Mouse (Mus musculus) c-Kit-positive CD71-positive TER-119-positive erythroid progenitor cells, embryonic 14.5 days (primary cell): ENCODE results near the gene Morn1.
A peak's percentile ranks its signal among the peaks of the same experiment; 100 is the strongest.
"Not testable (repeated sequence)": the region's sequence is repeated elsewhere in the genome, so short reads cannot be mapped to it uniquely, and the experiment has no call there.

Source experiments
- DNase-seq: peaks from one replicate; pipeline ENCODE4 v3.0.0-alpha.2; 2013; ENCODE audit warnings: low spot score

Morn1 gene

DNA sequence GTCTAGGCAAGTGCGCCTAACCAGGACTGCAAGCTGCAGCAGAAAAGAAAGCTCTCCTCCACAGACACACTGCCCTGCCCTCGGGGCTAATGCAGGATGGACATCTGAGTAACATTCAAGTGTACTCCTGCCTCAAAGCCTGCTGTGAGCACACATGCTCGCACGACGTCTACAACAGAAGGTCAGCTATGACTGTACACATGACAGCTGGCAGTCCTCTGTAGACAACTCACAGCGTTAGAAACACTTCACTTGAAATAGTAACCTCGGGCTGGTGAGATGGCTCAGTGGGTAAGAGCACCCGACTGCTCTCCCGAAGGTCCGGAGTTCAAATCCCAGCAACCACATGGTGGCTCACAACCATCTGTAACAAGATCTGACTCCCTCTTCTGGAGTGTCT lies 7.6 kb upstream of the Morn1 start:
- DNase-seq: not testable (repeated sequence)

DNA sequence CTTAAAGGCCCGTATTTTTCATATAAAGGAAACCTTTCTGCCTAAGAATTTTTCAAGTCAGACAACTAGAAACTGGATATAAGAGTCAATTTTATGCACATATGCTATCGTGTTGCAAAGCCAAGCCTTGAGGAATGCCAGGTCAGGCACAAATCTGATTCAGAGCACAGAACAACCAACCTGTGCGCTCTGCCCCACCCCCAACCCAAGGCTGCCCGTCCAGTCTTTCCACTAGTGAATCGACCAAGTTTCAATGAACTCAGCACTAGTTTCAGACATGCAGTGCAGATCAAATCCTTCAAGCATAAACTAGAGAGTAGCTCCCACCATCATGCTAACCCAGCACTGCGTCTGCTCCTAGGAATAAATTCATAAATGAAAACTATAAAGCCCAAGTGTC lies 6.7 kb upstream of the Morn1 start:
- no peak for DNase-seq

DNA sequence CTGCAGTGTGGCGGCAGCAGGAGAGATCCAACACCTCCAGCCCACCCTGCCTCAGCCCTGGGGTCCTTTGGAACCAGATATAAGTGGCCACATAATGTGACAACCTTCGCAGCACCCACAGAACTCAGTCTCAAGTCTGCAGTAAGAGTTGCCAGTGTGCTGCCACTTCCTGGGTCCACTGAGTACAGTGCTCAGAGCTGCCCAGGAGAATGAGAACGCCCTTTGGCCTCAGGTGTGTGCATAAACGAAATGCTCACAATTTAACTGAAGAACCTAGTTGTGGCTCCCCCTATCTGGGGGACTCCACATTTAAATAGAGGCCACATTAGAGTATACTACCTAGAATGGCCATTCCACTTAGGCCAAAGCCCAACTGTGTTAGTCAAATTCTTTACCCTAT lies 2.8 kb upstream of the Morn1 start:
- no peak for DNase-seq

DNA sequence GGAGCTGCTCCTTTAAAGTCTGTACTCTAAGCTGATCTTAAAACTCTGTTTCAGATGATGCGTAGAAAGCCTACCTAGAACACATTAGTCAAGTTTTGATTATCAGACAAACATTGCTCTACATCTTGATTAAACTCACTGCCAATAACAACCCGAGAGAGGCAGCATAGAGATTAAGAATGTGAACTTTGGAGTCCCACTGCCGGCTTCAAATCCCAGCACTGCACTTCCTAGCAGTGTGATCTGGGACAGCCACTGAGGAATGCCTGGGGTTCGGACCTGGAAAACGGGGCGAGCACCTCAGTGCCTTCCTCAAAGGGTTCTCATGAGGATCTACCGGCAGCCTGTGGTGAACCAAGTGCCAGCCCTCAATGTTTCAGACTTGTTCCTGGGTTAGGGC lies 2.0 kb upstream of the Morn1 start:
- DNase-seq: no peak

DNA sequence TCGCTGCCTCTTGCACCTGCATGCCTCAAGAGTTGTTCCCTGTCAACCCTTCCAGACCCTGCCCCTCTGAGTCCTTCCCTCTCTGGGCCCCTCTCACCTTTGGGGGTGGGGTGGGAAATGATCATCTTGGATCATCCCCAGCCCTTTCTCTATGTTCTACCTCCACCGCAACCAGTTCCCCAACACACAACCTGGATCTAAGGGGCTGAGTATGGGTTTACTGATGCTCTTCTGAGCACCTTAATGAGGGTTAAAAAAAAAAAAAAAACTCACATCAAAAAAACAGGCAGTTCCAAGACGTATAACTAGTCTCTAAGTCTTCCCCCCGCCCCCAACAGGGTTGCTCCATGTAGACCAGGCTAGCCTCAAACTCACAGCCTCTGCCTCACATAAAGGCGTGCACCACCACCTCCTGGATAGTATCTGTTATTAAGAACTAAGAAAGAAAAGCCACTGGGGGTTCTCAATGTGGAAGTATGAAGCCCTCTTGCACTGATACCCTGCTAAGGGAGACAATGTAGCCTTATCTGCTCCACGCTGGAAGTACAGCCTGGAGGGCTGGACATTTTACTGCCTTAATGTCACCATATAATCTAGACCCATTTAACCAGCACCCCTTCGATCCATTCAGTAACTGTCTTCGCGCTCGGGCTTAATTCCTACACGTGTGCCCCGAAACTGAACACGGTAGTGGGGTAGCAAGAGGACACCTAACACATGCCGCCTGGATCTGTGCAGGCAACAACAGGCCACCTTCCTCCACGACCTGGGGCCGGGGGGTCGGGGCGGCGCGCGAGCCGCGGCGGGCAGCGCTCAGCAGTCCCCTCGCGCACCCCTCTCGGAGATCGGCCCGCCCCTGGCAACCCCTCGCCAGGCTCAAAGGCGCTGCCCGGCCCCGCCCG lies 920 bp upstream of the Morn1 start:
- peak; percentile 23 for DNase-seq

DNA sequence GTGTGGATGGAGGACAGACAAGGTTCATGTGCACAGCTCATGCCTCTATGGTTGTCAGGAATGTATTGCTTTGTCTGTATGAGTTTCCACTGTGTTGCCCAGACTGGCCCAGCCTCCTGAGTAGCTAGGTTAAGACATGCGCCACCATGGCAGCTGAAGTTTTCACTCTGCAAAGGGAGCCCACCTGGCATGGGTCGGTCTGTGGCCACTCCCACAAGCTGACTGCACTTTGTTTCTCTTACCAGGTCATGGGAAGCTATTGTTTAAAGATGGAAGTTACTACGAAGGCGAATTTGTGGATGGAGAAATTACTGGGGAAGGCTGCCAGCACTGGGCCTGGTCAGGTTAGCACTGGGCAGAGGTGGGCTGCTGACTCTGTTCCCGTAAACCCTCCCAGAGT lies 2.9 kb downstream of the Morn1 start:
- DNase-seq: no peak

DNA sequence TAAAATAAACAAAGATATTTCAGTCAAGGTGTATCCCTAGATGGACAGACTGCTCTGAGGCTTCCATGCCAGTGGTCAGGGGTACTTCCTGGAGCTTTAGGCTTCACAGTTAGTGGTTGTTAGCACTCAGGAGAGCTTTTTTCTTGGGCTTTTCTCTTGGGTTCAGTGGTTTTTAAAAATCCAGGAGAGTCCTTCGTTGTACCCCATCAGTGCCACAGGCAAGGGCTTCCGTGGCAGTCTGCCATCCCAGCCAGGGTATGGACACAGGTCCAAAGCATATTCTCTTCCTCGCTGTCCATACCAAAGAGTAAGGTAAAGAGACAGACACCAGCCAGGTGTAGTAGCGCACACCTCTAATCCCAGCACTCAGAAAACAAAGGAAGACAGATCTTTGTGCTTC lies 3.8 kb downstream of the Morn1 start:
- DNase-seq: no peak

DNA sequence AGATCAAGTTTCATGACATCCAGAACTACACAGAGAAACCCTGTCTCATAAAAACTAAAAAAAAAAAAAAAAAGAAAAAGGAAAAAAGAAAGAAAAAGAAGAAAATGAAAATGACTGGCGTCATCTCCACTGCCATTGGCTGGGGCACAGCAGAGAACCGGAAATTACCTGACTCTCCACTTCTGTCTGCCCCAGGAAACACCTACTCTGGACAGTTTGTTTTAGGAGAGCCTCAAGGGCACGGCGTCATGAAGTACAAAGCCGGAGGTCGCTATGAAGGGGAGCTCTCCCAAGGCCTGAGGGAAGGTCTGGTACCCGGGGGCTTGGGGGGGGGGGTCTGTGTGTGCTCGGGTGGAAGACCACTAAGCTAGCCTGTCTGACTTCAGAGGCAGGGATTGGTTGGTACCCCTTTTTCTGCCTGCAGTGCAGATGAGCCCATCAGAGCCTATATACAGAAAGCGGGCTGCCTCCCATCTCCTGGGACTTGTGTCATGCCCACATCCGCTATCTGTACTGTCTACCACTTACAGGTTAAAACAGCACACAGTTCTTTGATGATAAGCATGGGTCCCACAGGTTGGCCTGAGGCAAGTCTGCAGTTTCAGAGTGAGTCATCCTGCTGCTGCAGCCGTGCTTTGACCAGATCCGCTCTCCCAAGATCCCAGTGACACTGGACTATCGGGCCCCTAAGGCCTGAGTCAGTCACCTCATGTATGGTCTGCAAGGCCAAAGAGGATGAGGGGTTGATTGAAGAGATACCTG lies 4.5 kb downstream of the Morn1 start:
- no peak for DNase-seq

DNA sequence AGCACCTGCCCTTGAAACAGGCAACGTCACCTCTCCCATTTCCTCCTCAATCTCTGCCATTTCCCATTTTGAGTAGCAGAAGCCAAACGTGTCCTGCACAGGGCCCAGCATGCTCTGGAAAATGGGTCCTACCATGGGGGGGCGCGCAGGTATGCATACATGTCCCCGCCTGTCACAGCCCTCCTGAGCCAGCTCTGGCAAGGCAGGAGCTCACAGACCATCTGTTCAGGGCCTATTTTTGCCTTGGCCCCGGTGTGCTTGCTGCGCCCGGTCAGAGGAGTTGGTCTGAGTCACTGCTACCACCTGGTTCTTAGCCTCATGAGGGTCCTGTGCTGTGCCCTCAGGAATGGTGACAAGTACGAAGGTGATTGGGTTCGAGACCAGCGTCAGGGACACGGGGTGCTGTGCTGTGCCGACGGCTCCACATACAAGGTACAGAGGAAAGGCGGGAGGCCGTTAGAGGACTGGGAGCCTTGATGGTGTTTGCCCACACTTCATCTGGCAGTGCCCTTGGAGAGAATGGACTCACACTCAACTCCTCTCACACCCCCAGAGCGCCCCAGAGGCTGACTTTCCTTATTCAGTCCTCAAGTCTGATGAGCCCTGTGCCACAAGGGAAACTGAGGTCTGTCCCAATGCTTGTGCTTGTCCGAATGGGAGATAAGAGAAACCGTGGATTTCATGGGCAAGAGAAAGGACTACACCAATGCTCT lies 6.5 kb downstream of the Morn1 start:
- no peak for DNase-seq

DNA sequence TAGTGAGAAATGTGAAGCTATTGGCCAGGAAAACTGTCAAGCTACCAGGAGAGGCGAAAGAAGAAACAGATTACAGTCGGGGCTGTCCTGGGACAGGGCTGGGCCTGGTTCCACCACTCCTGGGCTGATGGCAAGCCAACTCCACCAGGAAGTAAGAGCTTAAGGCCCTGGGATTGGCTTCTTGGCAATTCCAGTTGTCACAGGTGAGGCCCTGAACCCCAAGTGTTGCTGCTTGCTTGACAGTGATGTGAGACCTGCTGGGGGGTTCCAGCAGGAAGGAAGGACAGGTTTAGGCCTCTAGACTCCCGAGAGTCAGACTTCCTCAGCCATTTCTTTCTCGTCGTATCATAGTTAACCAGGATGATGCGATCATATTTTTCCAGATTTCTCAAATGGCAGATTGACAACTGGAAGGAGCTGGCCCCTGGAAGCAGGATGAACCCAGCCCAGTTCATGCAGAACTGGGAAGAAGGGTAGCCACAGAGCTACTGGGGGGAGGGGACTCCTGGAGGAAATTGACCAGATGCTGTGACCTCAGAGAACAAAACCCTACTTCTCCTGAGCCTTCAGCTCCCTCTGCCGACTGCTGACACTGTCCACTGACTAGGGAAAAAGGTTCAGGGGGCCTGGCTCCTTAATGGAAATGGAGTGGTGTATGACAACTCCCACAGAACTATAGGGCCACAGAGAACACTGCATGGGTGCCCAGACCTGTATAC lies 7.2 kb downstream of the Morn1 start:
- DNase-seq: no peak

DNA sequence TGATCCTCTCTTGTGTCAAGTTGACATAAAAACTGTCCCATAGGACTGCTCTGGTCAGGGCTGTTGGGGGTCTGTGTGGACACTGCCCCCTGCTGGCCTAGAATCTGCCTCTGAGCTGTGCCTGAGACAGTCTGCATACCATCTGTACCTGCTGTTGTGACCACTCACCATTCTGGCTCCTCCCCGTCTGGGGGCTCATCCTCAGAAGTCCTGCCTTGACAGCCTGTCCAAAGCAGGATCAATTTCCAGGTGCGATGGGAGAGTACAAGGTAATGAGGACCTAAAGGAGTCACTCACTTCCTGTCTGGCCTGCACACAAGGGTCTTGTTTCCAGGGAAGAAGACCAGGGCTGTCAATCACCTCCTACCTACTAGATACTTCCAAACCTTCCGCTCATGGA lies 8.2 kb downstream of the Morn1 start:
- peak; percentile 46 for DNase-seq

DNA sequence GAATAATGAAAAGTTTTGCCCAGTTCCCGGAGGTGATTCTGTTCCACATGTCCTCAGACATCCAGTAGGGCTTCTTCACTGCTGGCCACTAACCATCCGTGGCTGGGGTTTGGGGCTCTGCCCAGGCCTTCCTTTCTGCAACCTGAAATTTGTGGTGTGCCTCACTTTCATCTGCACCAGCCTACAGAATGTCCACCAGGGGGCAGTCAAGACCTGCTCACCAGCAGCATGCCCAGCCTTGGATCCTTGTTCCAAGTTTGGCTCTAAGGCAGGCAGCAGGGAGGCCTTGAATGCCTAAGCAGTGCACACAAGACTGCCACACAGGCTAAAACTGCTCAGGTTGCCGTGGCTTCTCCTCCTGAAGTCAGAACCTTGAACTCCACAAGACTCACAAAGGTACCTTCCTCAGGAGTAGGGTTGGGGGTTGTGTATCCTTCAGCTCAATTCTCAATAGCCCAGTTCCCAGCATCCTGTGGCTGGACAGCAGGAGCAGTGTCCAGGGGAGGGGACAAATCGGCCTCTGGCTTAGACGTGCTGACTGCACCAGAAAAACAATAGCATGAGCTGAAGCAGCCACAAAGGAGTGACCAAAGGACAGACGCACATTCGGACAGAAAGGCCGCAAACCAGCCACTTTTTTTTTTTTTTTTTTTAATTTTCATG lies 9.0 kb downstream of the Morn1 start:
- peak; percentile 76 for DNase-seq

DNA sequence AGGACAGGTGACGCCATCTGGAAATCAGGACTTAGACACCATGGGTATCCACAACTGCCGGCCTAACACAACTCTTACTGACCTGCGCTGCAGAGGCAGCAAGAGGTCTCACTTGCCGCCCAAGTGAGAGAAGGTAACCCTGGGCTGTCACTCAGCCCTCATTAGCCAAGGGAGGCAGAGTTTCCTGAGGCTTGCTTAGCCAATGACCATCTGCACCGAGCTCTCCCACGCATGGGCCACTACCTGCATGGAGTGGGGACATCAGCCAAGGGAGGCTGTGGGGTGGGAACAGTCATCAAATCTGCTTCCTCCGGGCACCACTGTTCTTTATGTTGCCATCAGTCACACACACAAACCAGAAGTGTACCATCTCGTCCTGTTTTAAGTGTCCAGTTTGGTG lies 9.6 kb downstream of the Morn1 start:
- DNase-seq: no peak

DNA sequence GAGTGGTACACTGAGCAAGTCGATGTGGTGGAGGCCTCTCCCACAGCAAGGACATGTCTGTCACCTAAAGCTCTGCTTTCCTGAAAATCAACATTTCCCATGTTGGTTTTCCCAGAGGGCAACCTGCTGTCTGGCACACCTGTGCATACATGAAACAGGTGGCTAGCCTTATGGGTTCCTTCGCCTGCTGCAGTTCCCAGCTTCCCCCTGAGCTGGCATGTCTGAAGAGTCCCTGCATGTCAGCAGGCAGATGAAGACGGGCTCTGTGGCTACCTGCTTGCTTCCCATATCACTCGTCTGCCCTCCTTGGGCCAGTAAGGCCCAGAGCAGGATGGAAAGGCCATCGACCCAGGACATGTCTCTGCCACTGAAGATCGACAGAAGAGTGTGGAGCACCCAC lies 11.1 kb downstream of the Morn1 start:
- DNase-seq: no peak

DNA sequence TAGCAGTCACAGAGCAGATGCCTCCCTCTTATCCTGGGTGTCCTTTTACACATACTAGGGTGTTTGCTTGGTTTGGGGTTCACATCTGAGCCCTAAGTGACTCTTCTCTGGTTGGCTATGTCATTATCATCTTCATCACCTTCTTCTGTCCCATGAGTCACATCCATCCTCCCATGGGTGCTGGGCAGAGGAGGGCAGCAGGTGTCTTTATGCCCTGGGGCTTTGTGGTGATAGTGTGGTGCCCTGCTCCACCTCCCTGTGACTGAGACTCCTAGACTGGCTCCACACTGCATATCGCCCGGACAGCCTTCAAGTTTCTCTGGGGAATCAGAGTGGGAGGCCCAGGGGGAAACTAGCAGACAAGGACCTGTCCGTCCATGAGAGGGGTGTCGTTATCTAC lies 12.2 kb downstream of the Morn1 start:
- DNase-seq: no peak

DNA sequence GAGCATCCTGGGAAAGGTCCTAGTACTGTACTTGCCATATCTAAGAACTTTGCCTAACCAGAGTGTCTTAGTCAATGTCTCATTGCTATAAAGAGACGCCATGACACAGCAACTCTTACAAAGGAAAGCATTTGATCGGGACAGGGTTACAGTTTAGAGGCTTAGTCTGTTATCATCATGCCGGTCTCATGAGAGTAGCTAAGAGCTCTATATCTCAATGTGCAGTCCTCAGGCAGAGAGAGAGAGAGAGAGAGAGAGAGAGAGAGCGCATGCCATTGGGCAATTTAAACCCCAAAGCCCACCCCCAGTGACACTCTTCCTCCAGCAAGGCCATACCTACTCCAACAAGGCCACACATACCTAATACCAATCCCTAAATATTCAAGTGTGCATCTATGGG lies 21.5 kb downstream of the Morn1 start:
- DNase-seq: no peak

DNA sequence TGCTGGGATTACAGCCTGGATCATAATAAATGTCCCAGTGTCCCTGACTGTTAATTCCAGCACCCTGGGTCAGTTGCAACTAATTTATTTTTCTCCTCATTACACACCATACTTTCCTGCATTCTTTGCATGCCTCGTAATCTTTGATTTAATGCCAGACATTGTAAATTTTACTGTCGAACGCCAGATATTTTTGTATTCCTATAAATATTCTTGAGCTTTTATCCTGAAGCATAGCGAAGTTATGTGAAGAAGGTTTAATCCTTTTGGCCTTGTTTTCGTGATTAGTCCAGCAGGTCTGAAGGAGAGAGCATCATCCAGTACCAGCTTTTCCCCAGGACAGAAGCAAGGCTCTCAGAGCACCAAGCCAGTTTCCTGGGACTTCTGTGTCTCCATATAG lies 23.1 kb downstream of the Morn1 start:
- no peak for DNase-seq

DNA sequence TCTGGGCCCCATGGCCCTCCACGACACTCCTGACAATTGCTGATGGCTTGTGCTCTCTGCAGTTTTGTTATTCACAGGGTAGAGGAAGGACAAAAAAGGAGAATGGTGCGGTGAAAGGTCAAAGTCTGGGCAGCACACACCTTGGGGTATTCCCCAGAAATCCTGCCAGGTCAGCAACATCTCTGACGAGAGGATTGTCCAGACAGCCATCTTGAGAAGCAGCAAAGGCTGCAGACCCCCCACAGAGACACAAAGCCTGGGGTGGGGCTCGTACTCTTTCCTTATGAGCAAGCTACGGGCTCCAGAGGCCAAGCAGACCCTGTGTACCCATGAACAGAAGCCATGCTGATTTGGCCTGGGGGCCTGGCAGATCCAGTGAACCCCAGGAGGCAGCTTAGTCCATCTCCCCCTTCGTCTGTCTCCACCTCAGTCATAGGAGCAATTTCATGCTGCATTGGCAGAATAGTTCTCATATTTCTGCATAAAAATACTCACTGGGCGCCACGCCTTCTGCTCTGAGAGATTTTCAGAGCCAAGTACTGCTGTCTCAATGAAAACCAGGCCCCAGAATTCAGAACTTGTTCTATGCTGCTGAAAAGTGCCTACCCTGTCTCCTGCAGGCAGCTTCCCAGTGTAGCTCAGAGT lies 27.5 kb downstream of the Morn1 start:
- DNase-seq: no peak

DNA sequence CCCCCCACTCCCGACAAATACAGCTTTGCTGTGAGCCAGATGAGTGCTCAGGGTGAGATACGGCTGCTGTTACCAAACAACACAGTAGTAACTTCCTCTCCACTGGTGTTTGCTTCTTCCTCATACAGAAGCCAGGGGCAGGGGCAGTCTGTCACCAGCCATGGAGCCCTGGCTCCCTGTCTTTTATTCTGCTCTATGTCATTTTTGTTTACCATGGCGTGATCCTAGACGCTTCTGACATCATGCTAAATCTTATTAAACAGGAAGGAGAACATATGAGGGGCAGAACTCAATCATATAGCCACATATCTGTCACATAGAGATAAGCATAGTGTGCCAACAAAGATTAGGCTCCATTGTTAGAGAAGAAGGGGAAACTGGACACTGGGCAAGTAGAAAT lies 30.2 kb downstream of the Morn1 start:
- no peak for DNase-seq

DNA sequence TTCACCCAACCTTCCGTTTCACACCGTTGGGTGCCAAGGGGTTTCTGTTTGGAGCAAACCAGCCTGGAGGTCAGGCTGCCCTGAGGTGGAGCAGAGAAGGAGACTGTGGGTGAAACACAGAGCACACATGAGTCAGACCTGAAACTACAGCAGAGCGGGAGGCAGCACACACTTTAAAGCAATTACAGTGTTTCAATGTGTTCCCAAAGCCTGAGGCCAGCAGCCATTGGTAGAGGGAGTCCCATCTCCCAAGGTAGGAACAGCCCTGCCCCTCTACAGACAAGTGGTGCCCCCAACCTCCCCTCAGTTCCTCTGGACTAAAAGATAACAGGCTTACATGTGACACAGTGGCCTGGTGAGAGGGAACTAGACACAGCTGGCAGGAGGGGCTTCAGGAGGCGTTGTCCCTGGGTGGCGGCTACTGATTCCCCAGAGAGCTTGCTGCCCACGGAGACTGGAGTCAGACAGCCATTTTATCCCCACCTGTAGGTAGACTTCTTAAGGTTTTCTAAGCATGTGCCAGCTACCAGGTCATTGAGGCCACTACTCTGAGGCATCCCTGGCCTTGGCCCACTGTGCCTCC lies 31.1 kb downstream of the Morn1 start:
- peak; percentile 45 for DNase-seq

DNA sequence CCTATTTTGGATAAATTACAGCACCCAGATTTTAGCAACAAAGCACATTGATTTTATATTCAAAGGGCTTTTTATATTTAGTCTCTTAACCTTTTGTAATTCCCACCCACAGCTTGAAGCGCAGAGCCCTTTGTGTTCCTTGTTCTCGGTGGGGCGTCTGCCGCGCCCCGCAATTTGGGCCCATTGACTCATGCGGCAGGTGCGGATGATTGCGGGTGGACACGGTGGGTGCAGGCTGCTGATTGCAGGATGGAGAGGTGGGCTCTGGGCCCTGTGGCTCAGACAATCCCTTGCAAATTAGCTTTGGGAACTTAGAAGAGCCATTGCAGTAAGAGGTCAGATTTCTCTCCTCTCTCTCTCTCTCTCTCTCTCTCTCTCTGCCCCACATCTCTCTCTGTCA lies 31.9 kb downstream of the Morn1 start:
- DNase-seq: no peak
